Mouse (Mus musculus) brain, embryonic 14.5 days (tissue): Measurements from ENCODE around the gene Cbfa2t2.

ENCODE experiments used
- CTCF ChIP-seq: fragments of 200-500 bp; IDR thresholded peaks from 2 replicates; pipeline ENCODE4 v1.5.1; 2012; ENCODE audit warnings: inconsistent platforms, mild to moderate bottlenecking, moderate library complexity, borderline replicate concordance; ENCODE audit not compliant: insufficient read depth, insufficient read length; ENCODE audit errors: extremely low read depth
- POLR2A ChIP-seq: fragments of 200-500 bp; IDR thresholded peaks from 2 replicates; pipeline ENCODE4 v1.6.1; 2012; ENCODE audit warnings: mild to moderate bottlenecking, inconsistent platforms, borderline replicate concordance; ENCODE audit not compliant: poor library complexity, insufficient read depth, insufficient read length, severe bottlenecking; ENCODE audit errors: extremely low read depth

DNA sequence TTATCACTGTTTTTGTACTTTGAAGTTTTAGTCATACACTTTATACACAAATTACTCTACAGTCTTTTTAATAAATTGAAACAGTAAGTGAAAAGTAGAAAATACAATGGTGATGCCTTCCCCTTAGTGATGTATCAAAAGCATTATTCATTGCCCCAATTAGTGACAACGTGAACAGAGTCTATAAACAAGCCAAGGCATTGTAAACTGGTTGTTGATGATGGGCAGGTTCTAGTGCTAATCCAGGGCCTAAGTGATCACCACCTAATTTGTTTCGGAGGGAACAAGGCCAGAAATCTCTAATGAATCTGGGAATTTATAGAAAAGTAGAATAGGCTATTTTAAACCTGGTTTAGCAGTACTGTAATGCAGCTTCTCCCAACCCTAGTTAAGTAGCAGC is 70.8 kb downstream of the Cbfa2t2 start:
- TF ChIP-seq CTCF (no peak), POLR2A (no peak)
